Mouse (Mus musculus) thymus, adult 2 months (tissue): ENCODE results near the gene Umodl1.

Source experiments
- CTCF ChIP-seq: fragments of 200-500 bp; IDR thresholded peaks from 2 replicates; pipeline ENCODE4 v1.5.1; 2012; ENCODE audit warnings: mild to moderate bottlenecking, control low read depth, low read length, moderate library complexity, borderline replicate concordance; ENCODE audit not compliant: control insufficient read depth, poor library complexity, insufficient read depth; ENCODE audit errors: extremely low read depth
- POLR2A ChIP-seq: fragments of 200-500 bp; IDR thresholded peaks from 2 replicates; pipeline ENCODE4 v1.6.1; 2012; ENCODE audit warnings: mild to moderate bottlenecking, low read length, control low read depth, moderate library complexity; ENCODE audit not compliant: control insufficient read depth, poor library complexity, insufficient read depth; ENCODE audit errors: extremely low read depth

- TF ChIP-seq POLR2A (no peak), CTCF (no peak)
Observed at GRCm38 (mm10) chr17:31034674-31035356, 80.4 kb downstream of the Umodl1 start.
